Mouse (Mus musculus): ENCODE data around the gene Gm19402. TPM values are rescaled to one million over a fixed set of nuclear protein-coding genes. Genes with fewer than 3 reads are reported as not detected.
"Not testable (repeated sequence)": the region's sequence is repeated elsewhere in the genome, so short reads cannot be mapped to it uniquely, and the experiment has no call there.

The Gm19402 gene
- not detected for total RNA-seq (2021)

DNA sequence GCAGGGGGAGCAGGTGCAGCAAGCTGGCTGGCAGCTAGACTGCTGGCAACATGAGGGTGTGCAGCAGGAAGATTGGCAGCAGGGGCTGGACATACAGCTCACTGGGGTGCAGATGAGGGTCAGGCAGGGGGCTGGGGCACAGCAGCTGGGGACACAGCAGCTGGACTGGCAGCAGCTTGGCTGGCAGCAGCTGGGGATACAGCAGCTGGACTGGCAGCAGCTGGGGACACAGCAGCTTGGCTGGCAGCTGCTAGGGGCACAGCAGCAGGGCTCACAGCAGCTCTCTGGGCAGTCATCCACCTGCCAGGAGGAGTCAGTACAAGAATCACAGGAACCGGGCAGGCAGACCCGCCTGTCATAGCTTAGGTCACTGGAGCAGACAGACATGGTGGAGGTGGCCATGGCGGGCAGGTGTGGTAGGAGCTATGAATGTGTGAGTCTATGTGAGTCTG is at the start of gene Gm19402:
Gene Gm19402 (minus strand): TSS at position 402 of the 452 bp plus-strand sequence.
- not testable (repeated sequence) for DNase-seq

DNA sequence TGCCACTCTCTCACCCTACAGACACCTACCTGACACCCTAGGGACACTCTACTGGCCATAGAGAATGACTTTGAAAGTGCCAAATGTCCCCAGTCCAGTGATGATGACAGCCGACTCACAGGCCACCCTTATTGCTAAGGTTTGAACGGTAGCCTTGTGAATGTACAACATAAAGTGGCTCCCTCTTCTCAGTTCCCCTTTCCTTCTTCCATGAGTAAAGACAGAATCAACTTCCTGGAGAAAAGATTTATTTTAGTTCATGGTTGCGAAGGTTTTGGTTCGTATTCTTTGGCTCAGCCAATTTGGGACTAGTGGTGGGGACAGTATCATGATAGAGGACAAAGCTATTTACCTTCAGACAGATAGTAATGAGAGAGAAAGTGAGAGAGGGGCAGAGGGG is 48.4 kb upstream of the Gm19402 start:
- DNase-seq: no peak

DNA sequence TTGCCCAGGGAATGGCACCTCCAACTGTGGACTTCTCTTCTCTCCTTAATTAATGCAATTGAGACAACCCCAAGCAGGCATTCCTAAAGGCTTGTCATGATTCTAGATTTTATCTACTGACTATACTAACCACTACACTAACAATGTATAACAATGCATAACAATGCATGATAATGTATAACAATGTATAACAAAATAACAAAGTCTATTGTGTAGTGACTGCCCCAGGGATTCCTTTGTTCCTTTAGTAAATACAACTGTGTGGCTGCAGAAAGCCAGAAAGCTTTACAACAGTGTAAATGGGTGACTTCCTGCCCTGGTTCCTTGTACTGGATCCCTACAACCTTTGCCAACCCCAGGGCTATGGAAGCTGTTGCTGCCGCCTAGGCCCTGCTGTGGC is 45.4 kb upstream of the Gm19402 start:
- DNase-seq: no peak

DNA sequence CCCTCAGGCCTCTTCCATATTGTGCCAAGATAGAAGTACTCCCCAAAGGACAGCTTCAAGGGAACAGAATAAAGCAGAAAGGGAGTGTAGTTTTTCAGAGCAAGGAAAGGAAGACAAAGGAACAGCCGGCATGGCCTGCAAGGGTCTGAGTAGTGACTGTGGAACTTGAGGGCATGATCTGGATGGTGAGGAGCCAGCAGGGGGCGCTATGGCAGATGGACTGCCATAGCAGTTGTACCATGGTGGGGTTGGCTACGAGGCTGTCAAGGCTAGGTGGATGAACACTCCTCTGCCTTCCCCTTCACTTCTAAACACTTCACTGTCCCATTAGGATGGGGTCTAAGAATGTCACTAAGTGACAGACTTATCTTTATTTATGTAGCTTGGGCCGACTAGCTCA is 38.7 kb upstream of the Gm19402 start:
- DNase-seq: no peak

DNA sequence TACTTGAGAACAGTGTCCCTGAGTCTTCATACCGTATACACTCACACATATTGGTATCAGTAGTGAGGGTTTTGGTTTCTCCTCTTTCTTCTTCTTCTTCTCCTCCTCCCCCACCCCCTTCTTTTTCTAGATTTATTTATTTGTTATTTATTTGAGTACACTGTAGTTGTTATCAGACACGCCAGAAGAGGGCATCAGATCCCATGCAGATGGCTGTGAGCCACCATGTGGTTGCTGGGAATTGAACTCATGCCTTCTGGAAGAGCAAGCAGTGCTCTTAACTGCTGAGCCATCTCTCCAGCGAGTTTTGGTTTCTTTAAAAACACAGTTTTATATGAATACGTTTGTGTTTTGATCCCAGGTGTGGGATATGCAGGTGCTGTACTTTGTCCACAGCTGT is 37.7 kb upstream of the Gm19402 start:
- no peak for DNase-seq

DNA sequence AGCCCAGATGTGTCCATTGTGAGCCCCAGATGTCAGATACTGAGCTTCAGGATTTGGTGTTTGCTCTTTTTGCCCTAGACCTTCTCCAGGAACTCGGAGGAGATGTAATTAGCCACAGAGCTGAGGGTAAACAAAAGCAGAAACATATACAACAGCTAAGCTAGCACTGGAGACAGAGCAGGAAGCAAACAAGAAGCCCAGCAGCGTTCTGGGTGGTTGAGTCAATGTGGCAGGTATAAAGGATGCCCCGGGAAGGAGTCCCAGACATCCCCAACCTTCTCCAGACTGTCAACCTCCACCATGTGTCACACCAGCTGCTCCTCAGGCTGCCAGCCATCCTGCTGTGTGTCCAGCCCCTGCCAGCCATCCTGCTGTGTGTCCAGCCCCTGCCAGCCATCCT is 35.6 kb upstream of the Gm19402 start, which contains the start of gene Gm10100:
Gene Gm10100 (plus strand): TSS at position 301 of the 400 bp plus-strand sequence.
- no peak for DNase-seq

DNA sequence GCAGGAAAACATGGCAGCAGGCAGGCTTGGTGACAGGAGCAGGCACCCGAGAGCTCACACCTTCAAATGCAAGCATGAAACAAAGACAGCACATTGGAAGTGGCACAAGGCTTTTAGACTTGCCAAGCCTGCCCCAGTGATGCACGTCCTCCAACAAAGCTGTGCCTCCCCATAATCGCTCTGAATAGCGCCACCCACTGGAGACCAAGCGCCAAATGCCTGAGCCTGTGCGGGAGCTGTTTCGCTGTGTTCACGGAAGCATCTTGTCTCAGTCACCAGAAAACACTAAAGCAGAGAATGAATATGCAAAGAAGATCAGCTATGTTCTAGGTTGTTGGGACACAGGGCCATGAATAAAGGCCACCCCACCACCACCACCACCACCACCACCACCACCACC is 34.3 kb upstream of the Gm19402 start:
- no peak for DNase-seq

DNA sequence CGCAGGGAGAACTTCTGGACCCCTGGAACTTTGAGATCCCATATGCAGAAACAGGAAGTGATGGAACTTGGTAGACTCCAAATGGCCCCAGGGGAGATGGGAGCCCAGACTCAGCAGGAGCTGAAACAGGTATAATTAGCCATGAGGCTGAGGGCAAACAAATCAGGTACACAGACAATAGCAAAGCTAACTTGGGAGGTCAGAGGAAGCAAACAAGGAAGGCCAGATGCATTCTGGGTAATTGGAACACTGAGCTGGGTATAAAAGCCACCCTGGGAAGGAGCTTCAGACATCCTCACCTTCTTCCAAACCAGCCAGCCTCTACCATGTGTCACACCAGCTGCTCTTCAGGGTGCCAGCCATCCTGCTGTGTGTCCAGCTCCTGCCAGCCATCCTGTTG is 29.7 kb upstream of the Gm19402 start, which contains the start of gene Krtap12-1:
Gene Krtap12-1 (plus strand): TSS at position 301 of the 400 bp plus-strand sequence.
- DNase-seq: not testable (repeated sequence)

DNA sequence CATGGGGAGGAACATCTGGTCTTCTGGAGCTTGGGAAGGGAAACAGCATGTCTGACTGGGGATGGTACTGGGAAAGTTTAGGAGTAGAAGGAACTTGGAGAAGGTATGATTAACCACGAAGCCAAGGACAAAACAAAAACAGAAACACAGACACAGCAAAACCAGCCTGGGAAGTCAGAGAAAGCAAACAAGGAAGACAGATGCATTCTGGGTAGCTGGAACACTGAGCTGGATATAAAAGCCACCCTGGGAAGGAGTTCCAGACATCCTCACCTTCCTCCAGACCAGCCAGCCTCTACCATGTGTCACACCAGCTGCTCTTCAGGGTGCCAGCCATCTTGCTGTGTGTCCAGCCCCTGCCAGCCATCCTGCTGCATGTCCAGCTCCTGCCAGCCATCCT is 24.9 kb upstream of the Gm19402 start, which contains the start of gene Gm10142:
Gene Gm10142 (plus strand): TSS at position 301 of the 400 bp plus-strand sequence.
- no peak for DNase-seq

DNA sequence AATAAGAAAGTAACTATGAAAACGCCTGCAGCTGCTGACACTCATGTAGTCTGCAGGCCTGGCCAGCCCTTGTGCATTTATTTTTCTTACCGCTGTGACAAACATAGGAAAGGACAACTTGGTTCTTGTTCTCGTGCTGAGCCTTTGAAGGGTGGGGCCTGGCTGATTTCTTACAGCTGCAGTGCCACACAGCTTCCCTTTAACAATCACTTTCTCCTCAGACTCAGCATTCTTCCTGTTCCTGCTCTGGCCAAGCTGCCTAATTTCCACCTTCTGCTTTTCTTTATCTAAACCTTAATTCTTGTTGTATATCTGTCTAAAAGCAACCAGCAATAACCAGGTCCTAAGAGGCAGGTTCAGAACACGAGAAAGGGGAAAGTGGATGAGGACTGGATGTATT is 23.2 kb upstream of the Gm19402 start:
- DNase-seq: no peak

DNA sequence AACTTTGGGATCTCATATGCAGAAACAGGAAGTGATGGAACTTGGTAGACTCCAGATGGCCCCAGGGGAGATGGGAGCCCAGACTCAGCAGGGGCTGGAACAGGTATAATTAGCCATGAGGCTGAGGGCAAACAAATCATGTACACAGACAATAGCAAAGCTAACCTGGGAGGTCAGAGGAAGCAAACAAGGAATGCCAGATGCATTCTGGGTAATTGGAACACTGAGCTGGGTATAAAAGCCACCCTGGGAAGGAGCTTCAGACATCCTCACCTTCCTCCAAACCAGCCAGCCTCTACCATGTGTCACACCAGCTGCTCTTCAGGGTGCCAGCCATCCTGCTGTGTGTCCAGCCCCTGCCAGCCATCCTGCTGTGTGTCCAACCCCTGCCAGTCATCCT is 20.6 kb upstream of the Gm19402 start, which contains the start of gene Gm10024:
Gene Gm10024 (plus strand): TSS at position 301 of the 400 bp plus-strand sequence.
- DNase-seq: not testable (repeated sequence)

DNA sequence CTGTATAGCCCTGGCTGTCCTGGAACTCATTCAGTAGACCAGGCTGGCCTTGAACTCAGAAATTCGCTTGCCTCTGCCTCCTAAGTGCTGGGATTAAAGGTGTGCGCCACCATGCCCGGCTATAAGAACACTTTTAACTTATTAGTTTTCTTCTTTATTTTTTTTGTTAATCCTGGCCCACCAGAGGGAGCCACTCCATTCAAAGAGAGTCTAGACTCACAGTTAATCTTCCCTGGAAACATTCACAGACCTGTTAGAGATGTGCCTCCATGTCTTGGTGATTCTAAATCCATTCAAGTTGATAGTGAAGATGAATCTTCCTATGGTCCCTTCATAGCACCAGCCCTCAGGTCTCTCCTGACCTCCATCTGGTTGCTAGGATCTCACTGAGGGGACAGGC is 19.3 kb upstream of the Gm19402 start:
- no peak for DNase-seq

DNA sequence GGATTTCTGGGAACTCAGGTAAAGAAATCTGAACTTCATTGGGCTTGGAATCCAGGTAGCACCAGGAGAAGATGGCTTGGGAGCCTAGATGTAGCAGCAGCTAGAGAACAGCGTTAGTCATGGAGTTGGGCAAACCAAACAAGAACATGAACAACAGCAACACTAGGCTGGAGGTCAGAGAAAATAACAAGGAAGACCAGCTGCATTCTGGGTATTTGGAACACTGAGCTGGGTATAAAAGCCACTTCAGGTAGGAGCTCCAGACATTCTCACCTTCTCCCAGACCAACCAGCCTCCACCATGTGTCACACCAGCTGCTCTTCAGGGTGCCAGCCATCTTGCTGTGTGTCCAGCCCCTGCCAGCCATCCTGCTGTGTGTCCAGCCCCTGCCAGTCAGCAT is 15.8 kb upstream of the Gm19402 start, which contains the start of gene Gm10272:
Gene Gm10272 (plus strand): TSS at position 301 of the 400 bp plus-strand sequence.
- DNase-seq: no peak

DNA sequence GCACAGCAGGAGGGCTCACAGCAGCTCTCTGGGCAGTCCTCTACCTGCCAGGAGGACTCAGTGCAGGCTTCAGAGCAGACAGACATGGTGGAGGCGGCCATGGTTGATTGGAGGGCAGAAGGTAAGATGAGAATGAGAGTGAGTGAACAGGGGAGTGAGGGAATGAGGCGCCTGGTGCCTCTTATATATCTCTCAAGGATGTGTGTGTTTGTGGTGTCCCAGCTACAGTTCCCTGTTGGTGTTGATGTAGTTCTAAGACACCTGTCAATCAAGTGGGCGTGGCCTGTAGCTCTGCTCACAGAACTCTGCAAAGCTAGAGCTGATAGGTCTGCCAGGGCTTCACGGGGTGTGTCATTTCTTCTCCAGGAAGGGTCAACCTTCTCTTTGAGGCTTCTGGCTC is 6.6 kb upstream of the Gm19402 start, which contains the start of gene Gm9508:
Gene Gm9508 (minus strand): TSS at position 101 of the 400 bp plus-strand sequence.
- DNase-seq: no peak

DNA sequence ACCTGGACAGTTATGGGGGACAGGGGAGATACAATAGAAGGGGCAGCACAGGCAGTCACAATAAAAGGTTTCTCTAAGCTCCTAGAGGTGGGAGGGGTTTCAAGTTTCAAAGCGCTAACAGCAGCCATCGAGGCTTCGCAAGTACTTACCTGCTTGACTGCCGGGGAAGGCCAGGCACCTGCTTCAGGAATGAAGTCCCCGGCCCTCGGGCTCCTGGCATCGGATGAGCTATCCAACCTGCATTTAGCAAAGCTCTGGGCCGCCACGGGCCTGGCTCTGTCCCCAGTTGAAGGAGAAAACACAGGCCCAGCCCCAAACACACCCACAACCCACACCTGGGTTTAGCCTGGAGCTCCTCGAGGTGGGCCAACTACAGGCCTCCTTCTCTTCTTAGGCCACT is 3.5 kb downstream of the Gm19402 start:
- DNase-seq: no peak

DNA sequence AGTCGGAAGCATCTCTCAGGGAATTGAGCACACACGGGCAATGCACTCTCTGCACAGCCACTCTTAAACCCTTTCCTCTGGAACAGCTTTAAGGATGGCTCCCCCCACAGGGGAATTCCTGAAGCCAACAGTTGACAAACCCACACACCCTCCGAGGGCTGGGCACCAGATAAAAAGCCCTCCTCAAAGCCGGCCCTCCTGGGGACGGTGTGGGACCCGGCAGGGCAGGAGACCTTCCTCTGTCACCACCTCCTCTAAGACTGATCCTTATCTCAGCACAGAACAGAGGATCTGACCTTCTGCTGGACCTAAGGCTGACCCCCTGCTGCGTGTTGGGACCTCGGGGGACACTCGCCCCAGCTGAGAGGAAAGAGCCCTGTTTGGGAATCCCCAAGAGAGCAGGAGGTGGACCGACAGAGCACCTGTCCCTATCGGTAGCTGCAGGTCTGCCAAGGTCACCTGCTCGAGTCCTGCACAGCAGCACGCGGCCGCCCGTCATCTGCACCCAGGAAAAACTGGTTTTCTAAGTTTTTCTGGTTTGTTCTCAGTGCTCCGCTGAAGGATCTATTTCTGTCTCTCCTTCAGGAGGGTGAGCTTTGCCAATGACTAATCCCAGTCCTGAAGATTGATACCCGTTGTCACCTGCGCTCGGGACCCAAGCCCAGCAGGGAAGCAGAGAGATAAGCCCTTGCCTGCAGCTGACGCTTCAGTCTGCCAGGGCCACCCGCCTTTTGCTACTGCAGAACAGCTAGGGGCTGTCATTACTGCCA is 4.5 kb downstream of the Gm19402 start, which contains the start of gene Tspear:
Gene Tspear (plus strand): TSS at position 675 of the 770 bp plus-strand sequence.
- no peak for DNase-seq

DNA sequence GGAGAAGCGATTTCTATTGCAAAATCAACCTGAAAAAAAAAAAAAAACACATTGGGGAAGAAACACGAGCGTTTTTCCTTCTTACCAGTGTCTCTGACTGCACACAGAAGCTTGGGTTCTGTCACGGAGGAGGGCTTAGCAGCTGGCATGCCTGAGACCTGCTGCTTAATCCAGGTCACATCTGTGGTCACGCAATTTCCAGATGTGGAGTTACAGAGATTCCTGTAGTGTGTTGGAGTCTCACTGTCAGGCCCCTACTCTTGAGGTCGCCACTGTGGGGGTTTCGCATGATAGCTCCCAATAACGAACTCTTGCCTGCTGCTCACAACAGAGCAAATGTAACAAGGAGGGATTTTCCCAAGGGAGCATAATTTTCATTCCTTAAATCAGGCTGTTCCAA is 6.4 kb downstream of the Gm19402 start:
- DNase-seq: no peak

DNA sequence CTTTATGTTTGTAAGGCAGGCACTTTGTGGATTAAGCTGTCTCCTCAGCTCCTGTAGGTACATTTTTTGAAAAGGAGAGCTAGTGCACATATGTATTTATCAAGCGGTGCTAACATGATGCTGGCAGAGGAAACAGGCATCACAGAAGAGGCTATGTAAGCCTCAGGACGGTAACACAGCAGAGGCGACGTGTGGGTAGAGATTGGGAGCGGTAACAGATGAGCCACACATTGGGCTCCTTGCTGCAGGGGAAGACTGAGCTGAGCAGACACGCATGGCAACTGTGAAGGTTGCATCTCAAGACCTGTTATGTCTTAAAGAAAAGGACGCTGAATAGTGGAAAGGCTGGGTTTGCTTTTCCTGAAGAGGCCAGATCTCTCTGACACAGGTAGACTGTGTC is 7.6 kb downstream of the Gm19402 start:
- DNase-seq: no peak

DNA sequence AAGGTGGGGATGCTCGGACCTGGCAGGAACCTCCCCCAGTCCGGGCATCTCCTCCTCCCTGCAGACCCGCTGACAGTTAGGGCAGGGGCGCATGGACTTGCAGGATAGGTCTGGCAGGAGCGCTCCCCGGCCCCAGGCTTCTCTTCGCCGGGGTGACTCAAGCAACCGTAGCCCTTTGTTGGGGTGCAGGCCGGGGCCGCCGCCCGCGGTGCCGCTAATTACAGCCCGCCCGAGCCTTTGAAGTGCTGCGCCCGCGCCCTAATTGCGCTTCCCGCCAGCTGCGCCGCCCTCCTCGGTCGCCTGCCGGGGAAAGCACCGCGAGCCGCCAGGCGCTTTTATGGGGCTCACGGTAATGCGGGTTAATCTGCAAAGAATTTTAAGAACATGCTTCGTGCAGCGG is 13.0 kb downstream of the Gm19402 start:
- no peak for DNase-seq

DNA sequence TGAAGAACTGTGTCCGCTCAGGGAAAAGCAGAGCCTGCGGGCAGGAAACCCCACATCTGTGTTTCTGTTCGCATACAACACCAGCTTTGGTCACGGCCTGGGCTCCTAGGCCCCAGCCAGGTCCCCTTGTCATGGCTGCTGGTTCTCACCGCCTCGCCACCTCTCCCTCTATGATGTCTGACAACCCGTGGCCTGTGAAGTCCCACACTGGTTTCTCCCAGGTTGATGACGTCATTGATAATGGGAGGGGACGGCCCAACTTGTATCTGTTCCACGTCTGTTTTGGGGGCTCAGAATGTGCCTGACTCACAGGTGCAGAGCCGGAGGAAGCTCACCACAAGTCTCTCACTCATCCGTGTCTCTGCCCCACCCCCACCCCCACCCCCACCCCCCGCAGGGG is 16.8 kb downstream of the Gm19402 start:
- DNase-seq: no peak

DNA sequence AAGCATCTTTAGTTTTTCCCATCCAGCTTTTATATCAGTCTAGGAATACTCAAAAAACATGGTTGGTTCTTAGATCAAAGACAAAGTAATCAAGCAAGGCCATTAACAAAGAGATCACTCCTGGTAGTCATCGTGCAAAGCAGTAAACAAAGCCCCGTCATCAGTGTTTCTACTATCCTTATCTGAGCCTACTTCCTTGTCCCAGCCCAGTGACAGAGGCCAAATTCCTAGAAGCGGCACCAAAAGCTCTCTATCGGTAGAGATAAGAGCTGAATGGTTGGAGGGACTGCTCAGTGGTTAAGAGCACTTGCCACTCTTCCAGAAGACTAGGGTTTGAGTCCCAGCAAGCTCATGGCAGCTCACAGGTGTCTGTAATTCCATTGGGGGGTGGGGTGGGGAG is 19.0 kb downstream of the Gm19402 start:
- no peak for DNase-seq

DNA sequence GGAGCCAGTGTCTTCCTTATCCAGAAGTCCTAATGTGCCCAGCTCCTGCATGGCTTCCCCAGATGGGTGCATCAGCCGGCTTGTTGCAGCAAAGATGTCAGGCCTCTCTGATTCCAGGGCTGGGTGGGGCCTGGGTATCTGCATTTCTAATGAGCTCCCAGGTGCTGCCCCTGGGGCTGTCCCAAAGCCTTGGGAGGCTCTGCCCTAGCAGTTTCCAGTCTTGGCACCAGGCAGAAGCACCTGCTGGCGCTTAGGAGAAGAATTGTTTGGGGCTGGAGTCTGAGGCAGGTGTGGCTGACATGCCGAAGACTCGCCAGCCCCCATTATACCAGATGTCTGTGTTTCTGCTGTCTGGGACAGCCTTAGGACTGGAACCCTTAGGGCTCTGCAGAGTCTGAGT is 19.8 kb downstream of the Gm19402 start:
- no peak for DNase-seq

DNA sequence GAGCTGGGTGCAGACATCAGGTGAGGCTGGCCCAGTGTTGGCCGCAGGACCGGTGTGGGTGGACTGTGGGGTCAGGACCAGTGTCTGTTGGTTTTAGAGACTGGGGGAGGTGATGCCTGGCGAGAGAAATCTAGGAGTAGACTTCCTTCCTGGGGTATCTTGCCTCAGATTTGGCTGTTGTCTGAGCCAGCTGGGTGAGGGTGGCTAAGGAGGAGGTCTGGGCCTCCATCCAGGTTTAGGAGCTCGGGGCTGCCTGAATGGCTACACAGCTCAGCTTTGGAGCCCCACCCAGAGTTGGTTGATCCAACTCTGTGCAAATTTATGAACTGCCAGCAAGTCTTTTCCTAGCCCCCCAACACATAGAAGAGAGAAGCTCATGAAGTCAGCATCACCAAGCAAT is 23.2 kb downstream of the Gm19402 start:
- no peak for DNase-seq

DNA sequence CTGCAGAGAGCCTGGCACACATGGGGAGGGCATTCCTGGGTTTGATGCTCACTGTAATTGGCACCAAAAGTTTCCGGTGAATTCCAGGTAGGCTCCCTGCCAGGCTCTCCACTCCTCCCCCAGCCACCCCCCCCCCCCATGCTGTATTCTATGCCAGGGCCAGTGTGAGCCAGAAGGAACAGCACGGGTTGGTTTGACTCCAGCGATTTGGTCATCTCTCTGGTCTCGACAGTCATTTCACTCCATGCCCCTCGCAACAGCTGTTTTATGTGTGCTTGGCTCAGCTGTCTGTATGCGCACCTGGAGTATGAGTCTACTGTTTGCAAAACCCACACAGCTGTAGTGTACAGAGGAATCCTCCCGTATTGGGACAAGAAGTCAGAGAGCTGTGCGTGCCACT is 24.2 kb downstream of the Gm19402 start:
- no peak for DNase-seq
